Mouse (Mus musculus) liver (tissue): ENCODE results near the gene Dynll1.
"Not testable (repeated sequence)": the region's sequence is repeated elsewhere in the genome, so short reads cannot be mapped to it uniquely, and the experiment has no call there.

Source experiments
- DNase-seq: peaks from one replicate; pipeline ENCODE4 v3.0.0-alpha.2; 2020; ENCODE audit warnings: mixed read lengths

Gene Dynll1

DNA sequence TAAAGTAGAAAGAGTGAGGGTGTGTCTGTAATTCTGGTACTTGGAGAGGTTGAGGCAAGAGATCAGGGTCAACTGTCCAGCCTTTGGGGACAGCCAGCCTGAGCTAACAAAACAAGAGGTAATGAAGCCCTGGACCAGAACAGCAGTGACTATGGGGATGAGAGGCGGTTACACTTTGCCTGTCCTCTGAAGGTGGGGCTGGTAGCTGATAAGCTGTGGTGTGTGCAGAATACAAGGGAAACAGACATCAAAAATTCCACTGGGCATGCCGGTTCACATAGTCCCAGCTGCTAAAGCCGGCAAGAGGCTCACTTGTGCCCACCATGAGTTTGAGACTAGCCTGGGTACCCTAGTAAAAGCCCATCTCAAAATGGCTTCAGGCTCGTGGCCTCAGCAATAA, 11.6 kb upstream of the Dynll1 start:
- peak; percentile 55 for DNase-seq

DNA sequence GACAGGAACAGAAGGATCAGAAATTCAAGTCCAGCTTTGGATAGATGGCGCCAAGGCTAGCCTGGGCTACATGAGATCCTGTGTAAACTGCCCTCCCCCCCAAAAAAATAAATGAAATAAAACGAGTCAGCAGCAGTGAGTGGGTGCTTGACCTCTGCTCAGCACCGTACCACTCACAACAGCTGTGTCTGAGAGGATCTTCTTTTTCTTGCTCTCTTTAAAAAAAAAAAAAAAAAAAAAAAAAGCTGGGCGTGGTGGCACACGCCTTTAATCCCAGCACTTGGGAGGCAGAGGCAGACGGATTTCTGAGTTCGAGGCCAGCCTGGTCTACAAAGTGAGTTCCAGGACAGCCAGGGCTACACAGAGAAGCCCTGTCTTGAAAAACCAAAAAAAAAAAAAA, 1.4 kb upstream of the Dynll1 start:
- not testable (repeated sequence) for DNase-seq

DNA sequence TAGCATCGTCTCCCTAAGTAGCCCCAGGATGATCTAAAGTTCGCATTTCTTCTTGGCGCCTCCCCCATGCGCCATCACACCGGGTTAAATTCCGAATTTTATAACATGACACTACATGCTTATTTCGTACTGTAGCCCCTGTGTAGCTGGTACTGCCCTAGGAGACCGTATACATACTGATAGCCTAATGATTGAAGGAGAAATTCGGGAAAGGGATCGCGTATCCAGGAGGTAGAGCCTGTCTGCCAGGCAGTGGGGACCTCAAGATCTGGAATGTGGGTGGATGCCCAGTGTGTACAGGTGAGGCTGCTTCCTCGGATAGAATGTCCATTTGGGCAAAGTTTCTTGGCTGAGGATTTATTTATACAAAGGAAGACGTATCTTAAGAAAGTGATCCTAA, 816 bp upstream of the Dynll1 start:
- DNase-seq, result no peak

DNA sequence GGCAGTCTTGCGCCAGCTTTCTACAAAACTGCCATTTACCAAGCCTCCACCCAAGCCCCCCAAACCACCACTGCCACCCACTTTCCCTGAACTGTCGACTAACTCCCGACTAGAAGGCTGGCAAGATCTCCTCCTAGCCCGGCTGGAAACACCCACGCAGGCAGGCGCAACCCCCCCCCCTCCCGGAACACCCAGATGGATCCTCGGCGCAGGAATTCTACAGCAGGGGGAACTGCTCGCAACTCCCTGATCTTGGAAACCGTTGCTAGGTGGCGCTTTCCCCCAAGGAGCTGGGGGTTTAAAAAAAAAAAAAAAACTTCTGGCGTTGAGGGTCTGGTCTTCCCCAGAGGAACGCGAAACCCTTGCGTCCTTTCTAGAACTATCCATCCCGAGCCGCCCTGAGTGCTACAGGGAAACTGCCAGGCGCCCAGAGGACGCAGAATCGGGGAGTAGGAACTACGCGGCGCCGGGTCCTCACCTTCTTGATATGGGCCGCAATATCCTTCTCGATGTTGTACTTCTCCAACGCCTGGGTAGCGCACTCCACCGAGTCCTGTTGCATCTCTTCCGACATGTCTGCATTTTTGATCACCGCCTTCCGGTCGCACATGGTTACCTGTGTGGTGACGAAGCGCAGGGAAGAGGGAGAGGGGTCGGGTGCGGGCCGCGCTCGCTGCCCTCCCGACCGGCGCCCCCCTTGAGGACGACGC, 609 bp downstream of the Dynll1 start:
- DNase-seq, result peak; percentile 68

DNA sequence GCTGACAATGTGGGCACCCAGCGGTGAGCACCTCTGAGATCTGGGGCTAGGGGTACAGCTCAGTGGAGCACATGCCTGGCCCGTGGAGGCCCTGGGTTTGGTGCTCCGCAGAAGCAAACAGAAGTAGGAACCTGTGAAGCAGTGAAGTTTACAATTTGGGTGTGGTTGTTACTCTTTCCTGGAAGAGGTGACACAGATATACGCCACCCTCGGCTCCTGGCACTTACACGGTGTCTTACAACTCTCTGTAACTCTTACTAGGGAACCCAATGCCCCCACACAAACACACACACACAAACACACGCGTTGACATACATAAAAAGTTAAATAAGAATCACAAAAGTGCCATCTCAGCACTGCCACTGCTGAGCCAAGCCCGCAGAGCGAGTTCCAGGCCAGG, 4.5 kb downstream of the Dynll1 start:
- DNase-seq, result peak; percentile 60

GRCm38 (mm10) chr5:115294173-115294572, 6.6 kb downstream of the Dynll1 start:
- DNase-seq, result peak; percentile 38

- DNase-seq, result peak; percentile 40
Observed at GRCm38 (mm10) chr5:115284735-115285134, 16.1 kb downstream of the Dynll1 start.

GRCm38 (mm10) chr5:115280050-115280687, 20.6 kb downstream of the Dynll1 start:
- DNase-seq, result peak; percentile 34

DNA sequence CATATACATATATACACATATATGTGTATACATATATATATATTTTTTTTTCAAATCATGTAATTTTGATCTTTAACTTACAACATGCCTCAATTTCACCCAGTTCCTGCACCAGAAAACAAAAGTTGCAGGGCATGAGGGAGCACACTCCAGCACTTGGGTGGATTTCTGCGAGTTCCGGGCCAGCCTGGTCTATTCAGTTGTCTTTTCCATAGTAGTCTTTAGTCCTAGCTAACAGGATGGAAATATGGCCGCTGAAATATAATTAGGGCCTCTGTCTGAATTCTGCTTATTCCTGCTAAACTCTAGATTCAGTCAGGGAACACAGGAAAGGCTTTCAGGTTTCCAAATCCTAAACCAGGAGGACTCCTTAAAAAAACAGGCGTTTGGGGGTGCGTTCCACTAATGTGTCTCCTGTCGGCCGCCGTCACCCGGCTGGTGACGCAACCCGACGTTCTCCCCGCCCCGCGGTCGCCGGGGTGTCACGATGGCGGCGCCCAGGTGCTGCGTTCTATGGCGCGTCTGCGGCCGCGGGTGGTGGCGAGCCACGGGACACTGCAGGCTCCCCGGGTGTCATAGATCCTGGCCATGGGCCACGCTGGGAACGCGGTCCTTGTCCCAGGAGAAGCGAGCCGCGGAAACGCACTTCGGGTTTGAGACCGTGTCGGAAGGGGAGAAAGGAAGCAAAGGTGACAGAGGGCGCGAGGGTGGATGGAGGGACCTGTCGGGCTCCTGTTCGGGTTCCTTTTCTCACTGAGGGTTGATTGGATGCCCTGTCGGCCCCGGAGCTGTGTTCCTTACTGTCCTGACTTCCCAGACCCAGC, 21.4 kb downstream of the Dynll1 start, which contains the start of gene Coq5:
Gene Coq5, plus strand, starts transcription at position 441 of the 824 bp plus-strand sequence.
- DNase-seq, result peak; percentile 90

GRCm38 (mm10) chr5:115278785-115279184, 22.0 kb downstream of the Dynll1 start:
- DNase-seq, result no peak

DNA sequence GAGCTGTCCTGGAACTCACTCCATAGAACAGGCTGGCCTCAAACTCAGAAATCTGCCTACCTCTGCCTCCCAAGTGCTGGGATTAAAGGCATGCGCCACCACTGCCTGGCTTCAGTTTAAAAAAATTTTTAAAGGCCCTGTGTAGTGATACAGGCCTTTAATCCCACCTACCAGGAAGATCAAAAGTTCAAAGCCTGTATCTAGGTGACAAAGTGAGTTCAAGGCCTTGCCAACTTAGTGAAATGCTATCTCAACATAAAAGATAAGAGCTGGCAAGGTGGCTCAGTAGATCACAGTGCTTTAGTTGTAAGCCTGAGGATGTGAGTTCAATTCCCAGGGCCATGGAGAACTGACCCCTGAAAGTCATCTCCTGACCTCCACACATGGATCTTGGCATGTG, 22.7 kb downstream of the Dynll1 start:
- no peak for DNase-seq

DNA sequence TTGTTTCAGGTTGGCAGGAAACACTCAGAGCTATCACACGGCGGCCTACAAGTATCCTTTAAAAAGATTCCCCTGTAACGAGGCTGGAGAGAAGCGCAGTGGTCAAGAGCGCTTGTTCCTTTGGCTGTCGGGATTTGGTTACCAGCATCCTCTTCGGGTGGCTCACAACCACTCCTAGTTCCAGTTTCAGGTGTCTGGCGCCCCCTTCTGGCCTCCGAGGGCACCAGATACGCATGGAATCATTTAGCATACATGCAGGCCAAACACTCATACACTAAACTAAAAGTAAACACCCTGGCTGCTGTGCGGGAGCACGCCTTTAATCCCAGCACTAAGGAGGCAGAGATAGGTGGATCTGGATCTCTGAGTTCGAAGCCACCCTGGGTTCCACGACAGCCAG, 24.8 kb downstream of the Dynll1 start:
- peak; percentile 80 for DNase-seq

DNA sequence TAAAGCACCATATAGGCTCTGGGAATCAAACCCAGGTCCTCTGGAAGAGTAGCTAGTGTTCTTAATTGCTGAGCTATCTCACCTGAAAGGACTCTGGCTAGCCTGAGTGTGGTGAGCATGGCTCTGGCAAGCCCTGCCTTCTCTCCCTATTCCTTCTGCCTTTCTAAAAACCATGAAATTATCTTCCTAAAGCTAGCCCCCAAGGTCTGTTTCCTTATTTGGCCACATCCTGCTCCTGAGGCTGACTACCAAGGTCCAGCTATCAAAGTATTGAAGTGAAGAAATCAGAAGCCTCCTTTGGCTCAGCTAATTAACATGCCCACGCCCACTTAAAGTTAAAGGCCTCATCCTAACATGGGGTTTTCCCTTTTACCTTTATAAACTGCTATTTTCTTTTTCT, 26.0 kb downstream of the Dynll1 start:
- DNase-seq, result no peak

DNA sequence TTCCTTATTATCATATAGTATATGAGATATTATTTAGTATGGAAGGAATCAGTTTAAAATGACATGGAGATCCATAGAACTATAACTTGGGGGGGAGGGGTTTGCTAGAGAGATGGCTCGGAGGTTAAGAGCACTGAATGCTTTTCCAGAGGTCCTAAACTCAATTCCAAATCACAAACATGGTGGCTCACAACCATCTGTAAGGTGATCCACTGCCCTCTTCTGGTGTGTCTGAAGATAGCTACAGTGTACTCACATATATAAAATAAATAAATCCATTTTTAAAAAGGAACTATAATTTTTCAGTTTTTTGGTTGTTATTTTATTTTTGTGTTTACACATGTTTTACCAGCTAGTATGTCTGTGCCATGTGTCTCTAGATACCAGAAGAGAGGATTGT, 26.4 kb downstream of the Dynll1 start:
- no peak for DNase-seq

DNA sequence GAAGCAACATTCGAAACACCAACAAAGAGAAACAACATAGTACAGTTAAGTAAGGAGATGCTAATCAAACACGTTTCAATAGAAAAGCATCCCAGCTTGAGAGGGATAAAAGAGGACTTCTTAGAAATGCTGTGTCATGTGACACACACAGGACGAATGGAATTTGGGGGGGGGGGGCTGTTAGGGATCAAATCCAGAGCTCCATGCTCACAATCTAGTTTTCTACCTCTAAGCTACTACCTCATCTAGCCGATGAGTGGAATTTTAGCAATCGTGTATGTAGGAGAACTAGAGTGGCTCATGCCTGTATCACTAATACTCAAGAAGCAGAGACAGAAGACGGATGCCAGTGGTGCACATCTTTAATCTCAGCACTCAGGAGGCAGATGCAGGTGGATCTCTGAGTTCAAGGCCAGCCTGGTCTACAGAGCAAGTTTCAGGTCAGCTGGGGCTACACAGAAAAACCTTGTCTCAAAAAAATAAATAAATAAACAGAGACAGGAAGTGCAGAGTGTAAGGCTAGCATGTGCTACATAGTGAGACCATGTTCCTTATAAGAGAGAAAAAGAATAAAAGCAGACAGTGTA, 27.2 kb downstream of the Dynll1 start:
- DNase-seq, result no peak

DNA sequence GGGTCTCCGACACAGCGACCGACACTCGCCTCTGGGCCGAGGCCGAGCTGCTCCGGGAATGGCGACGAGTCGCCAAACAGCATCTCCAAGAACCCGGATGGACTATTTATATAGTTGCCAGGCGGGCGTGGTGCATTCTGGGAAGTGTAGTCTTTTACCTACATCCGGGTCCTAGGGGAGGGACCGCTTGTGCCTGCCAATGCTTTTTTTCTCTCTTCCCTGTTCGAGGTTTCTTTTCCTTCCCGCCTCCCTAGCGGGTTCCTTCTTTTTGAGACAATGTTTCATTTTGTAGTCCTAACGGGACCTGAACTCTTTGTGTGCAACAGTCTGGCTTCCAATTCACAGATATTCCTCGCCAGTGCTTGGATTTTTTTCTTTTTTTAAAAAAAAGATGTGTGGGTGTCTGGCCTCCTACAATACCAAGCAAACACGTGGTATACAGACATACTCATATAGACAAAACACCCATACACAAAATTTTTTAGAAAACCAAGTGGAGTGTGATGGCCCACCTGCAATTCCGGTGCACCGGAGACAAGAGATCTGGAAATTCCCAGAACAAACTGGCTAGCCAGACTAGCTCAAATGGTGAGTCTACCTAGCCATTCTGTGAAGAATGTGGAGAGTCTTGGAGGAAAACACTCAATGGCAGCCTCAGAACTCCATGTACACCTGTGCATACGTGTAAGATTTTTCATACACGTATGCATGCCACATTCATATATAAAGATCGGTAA, 27.8 kb downstream of the Dynll1 start, which contains the start of gene Rnf10:
Gene Rnf10, minus strand, starts transcription at position 87 of the 737 bp plus-strand sequence.
- peak; percentile 96 for DNase-seq

DNA sequence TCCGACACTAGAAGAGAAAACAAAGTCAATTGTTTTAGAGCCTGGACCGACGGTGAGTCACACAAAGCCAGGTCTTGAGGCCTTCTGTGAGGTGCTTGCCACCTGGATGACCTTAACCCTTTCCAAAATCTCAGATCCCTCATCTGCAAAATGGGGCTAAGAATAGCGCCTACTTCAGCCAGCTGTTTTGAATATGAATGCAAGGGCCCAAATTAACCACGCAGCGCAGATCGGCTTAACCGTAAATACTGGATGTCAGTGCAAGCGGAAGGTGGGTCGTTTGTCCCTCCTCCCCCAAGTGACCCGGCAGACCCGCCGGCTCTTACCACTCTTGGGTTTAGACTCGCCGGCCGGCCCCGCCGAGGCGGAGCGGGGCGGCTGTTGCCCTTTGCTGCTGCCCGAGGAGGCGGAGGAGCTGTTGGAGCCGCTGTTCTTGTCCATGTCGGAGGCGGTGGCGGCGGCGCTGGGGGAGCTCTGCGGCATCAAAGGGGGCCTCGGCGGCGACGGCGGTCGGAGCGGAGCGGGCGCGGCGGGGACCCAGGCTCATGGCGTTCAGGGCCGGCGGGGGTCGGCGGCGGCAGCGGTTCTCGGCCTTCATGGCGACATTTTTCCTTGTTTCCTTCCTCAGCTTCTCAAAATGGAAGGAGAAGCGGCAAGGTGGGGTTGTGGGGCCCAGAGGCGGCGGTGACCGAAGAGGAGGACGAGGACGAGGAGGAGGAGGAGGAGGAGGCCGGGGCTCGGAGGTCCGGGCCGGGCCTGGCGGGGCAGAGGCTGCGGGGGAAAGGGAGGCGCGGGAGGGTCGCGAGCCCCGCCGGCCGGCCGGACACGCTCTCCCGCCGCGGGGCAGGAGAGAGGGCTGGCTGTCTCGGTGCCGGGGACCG, 28.6 kb downstream of the Dynll1 start:
- DNase-seq, result peak; percentile 70

DNA sequence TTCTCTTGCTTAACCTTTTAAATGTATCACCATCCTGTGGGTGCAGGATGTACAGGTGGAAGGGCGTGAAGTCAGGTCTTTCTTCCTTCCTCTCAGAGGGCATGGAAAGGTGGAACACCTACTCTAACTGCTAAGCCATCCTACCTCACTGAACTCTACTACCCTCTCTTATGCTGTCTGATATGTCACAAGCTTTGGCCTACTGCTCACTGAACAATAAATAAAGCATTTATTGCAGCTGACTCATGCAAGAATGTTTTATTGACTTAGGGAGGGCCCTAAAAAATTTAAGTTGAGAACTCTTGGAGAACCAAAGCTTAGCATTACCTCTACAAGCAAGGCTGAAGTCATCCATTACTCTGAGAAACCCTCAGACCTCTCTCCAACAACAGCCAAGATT, 30.8 kb downstream of the Dynll1 start:
- no peak for DNase-seq

- no peak for DNase-seq
Observed at GRCm38 (mm10) chr5:115268266-115268665, 32.5 kb downstream of the Dynll1 start.

GRCm38 (mm10) chr5:115267469-115268045, 33.2 kb downstream of the Dynll1 start:
- DNase-seq, result no peak
